Mouse (Mus musculus): Measurements from ENCODE around the gene 5530401A14Rik.

DNA sequence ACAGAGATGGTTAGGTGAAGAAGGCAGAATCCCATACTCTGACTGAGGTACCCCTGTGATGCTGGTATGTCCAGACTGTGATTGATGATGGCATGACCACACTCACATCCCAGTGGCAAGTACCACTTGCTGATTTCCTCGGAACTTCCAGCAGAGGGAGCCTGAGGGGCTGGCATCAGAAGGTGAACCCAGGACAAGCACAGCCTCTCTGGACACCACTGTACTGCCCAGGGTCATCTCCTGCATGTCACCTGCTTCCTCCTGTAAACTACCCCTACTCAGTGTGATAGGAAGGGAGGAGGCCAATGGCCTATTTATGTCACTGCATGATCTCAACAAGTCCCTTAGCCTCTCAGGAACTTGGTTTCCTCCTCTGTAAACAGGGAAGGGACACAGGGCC, 80.5 kb downstream of the 5530401A14Rik start:
- TF ChIP-seq POLR2A (IDR thresholded peaks at IDR 0.05; ENCODE audit: borderline replicate concordance, extremely low read depth, insufficient read depth, insufficient read length, poor library complexity, severe bottlenecking): no peak
- TF ChIP-seq CTCF (IDR thresholded peaks at IDR 0.05; ENCODE audit: borderline replicate concordance, extremely low read depth, insufficient read depth, insufficient read length): peak; percentile 70
